Mouse (Mus musculus) C2C12 (cell line): ENCODE data around the gene Abhd12. TPM values are rescaled to one million over a fixed set of nuclear protein-coding genes. Genes with fewer than 3 reads are reported as not detected.
"Not testable (repeated sequence)": the region's sequence is repeated elsewhere in the genome, so short reads cannot be mapped to it uniquely, and the experiment has no call there.

Experiments used
- H3K27me3 ChIP-seq: one replicate; pipeline ENCODE4 v1.6.1; 2011; ENCODE audit not compliant: control insufficient read depth, insufficient read depth, insufficient read length
- H3K36me3 ChIP-seq: one replicate; pipeline ENCODE4 v1.6.1; 2011; ENCODE audit not compliant: control insufficient read depth, insufficient read depth
- H3K4me3 ChIP-seq: one replicate; pipeline ENCODE4 v1.5.1; 2011; ENCODE audit warnings: mild to moderate bottlenecking, control low read depth; ENCODE audit not compliant: poor library complexity, insufficient read depth, severe bottlenecking
- H3K79me2 ChIP-seq: one replicate; pipeline ENCODE4 v1.6.1; 2011; ENCODE audit not compliant: control insufficient read depth, insufficient read depth
- H3K79me3 ChIP-seq: one replicate; pipeline ENCODE4 v1.6.1; 2011; ENCODE audit warnings: low read depth, control low read depth
- H3ac ChIP-seq: one replicate; pipeline ENCODE3; 2011; ENCODE audit warnings: low read depth; ENCODE audit not compliant: control insufficient read depth, insufficient read length
- CEBPB ChIP-seq: IDR thresholded peaks from one replicate; pipeline ENCODE4 v1.6.1; 2011; ENCODE audit warnings: low read depth, mild to moderate bottlenecking, control low read depth, moderate library complexity
- CTCF ChIP-seq: IDR thresholded peaks from one replicate; pipeline ENCODE4 v1.5.1; 2011; ENCODE audit not compliant: control insufficient read depth, insufficient read depth, insufficient read length
- FOSL1 ChIP-seq: IDR thresholded peaks from one replicate; pipeline ENCODE4 v1.8.0; 2011; ENCODE audit warnings: mild to moderate bottlenecking, low read length; ENCODE audit not compliant: poor library complexity, insufficient read depth, severe bottlenecking
- MAX ChIP-seq: IDR thresholded peaks from one replicate; pipeline ENCODE4 v1.6.1; 2011; ENCODE audit warnings: mild to moderate bottlenecking, control low read depth
- MYOD1 ChIP-seq: IDR thresholded peaks from one replicate; pipeline ENCODE4 v1.6.1; 2011; ENCODE audit warnings: low read depth; ENCODE audit not compliant: control insufficient read depth, insufficient read length
- MYOG ChIP-seq: IDR thresholded peaks from one replicate; pipeline ENCODE4 v1.6.1; 2011; ENCODE audit not compliant: control insufficient read depth, insufficient read length; ENCODE audit errors: extremely low read depth
- USF1 ChIP-seq: IDR thresholded peaks from one replicate; pipeline ENCODE4 v1.6.1; 2011; ENCODE audit warnings: low read depth, mild to moderate bottlenecking, control low read depth, moderate library complexity
- polyA plus RNA-seq: library from polyadenylated mRNA; unstranded; fragments of >200 nt; fragmentation: generic; extraction: Trizol; gene quantifications from one replicate; pipeline ENCODE4 v1.2.1, GENCODE M21; 2012; ENCODE audit warnings: missing spikeins

The Abhd12 gene
- polyA plus RNA-seq, 1 experiment = 62.7 TPM

DNA sequence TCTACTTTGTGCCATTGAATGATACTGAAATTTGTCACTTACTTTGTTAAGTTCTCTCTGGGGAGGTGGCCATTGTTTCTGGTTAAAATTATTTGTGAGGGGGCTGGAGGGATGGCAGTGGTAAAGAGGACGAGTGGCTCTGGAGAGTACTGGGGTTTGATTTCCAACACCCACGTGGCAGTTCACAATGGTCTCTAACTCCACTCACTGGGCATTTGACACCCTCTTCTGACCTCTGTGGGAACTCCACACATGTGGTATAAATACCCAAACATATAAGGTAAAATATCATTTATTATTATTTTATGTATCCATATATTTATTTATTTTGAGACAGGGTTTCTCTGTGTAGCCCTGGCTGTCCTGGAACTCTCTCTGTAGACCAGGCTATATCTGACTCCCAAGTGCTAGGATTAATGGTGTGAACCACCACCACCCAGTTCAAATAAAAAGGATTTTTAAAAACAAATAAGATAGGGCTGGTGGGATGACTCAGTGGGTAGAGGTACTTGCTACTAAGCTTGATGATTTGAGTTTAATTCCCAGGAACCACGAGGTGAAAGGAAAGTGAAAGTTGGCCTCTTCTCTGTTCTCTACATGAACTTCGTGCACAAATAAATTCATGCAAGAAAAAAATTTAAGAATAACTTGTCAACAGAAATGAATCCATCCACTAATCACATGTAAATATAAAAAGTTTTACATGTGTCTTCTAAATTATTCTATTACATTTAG lies 10.4 kb upstream of the Abhd12 start:
- Histone ChIP-seq H3ac (no peak overlapping the region), H3K79me2 (peaks cover 43% of the 10 kb centered on the region), H3K27me3 (no peaks in the 10 kb centered on the region), H3K79me3 (peaks cover 16% of the 10 kb centered on the region), H3K4me3 (no peak overlapping the region), H3K36me3 (peaks cover 51% of the 10 kb centered on the region)
- TF ChIP-seq USF1 (no peak), MYOG (no peak)

DNA sequence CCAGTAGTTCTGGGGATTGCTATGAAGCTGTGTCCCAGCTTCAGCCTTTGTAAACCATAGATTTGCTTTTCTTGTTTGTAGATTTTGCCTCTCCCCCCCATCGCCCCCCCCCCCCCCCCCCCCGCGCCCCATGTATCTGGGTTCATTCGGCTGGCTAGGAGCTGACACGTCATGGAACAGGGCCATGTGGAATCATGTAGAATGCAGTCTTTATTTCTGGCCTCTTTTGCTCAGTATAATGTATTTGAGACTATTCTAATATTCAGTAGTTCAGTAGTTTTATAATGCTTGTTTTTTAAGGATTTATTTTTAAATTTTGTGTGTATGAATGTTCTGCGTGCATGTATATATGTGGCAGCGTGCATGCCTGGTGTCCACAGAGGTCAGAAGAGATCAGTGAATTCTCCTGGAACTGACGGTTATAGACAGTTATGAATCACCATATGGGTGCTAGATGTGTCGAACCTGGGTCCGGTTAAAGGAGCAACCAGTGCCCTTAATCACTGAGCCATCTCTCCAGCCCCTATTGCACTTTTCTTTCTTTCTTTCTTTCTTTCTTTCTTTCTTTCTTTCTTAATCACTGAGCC lies 5.8 kb upstream of the Abhd12 start:
- peaks cover 18% of the 10 kb centered on the region for H3K79me3 ChIP-seq
- H3K27me3 ChIP-seq = no peaks in the 10 kb centered on the region

DNA sequence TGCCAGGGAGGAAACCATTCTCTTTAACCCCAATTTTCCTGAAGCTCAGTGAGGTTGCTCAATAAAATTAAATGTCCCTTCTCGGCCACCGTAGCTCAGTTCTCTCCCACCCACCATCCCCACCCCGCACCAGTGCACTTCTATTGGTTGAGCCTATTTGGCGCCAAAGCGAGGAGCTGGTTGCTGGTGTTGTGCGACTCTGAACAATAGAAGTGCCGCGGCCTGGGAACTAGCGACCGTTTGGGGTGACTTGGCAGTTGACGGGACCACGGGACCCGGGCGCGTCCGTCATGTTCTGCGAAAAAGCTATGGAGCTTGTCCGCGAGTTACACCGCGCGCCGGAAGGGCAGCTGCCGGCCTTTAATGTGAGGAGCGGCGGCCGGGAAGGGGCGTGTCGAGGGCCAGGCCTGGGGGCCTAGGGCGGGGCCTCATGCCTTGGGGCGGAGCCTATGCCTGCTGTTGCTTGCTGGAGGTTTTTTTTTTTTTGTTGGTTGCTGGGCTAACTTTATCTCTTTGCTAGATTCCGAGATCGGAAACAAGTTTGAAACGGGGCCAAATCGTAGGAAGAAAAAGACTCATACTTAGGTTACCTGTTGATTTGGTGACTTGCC lies 5.0 kb upstream of the Abhd12 start:
- peaks cover 9% of the 10 kb centered on the region for H3K36me3 ChIP-seq
- H3K79me3 ChIP-seq = peaks cover 18% of the 10 kb centered on the region
- TF ChIP-seq CEBPB (peak; percentile 93), MYOG (no peak), CTCF (no peak)
- peak overlapping the region; percentile 89 for H3ac ChIP-seq
- peak overlapping the region; percentile 47 for H3K4me3 ChIP-seq
- H3K79me2 ChIP-seq = peaks cover 45% of the 10 kb centered on the region
- no peaks in the 10 kb centered on the region for H3K27me3 ChIP-seq

More for the DNA sequence above, 5.8 kb upstream of the Abhd12 start:
- no peak overlapping the region for H3ac ChIP-seq
- H3K4me3 ChIP-seq = peak overlapping the region; percentile 47
- no peak for TF ChIP-seq MAX
- TF ChIP-seq CTCF = no peak
- TF ChIP-seq MYOD1 = no peak
- TF ChIP-seq CEBPB = no peak
- TF ChIP-seq FOSL1 = no peak
- peaks cover 17% of the 10 kb centered on the region for H3K36me3 ChIP-seq
- peaks cover 45% of the 10 kb centered on the region for H3K79me2 ChIP-seq

DNA sequence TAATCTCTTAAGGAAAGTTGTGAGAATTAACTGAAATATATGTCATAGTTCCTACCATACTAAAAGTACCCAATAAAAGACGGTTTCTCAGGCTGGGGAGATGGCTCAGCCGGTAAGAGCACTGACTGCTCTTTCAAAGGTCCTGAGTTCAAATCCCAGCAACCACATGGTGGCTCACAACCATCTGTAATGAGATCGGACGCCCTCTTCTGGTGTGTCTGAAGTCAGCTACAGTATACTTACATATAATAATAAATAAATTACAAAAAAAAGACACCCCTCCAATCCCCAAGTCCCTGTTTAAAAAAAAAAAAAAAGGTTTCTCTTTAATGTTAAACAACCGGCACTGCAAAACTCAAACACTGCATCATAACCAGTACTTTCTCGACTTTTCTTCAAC lies 4.3 kb upstream of the Abhd12 start:
- not testable (repeated sequence) for H3ac ChIP-seq, H3K36me3 ChIP-seq, H3K4me3 ChIP-seq, H3K27me3 ChIP-seq
- peaks cover 45% of the 10 kb centered on the region for H3K79me2 ChIP-seq
- H3K79me3 ChIP-seq = peaks cover 19% of the 10 kb centered on the region

DNA sequence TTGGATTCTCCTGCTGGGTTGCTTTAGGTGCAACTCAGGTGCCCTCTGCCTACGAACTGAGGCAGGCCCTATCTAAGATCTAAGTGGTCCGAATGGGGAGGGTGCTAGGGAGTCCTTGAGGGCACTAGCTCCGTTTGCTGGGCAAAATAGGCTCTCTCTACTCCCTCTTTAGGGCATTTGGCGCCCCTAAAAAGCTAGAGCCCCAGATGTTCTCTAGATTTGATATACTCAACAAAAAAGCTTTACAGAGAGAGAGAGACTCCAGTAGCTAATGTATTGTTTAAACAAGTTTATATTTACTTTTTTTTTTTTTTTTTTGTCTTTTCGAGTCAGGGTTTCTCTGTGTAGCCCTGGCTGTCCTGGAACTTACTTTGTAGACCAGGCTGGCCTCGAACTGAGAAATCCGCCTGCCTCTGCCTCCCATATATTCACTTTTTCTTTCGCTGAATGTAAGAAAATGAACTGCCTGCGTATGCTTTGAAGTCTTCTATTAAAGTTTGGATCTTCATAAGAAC lies 452 bp upstream of the Abhd12 start, which contains the start of gene Gins1:
TSS of gene Gins1 (plus strand) at position 465 of the 515 bp plus-strand sequence.
- Histone ChIP-seq H3K27me3 (no peaks in the 10 kb centered on the region), H3K36me3 (peaks cover 11% of the 10 kb centered on the region), H3K4me3 (peak within 1 kb of the TSS; percentile 85), H3K79me2 (peaks cover 44% of the 10 kb centered on the region), H3ac (peak within 1 kb of the TSS; percentile 99), H3K79me3 (peaks cover 25% of the 10 kb centered on the region)
- TF ChIP-seq MAX (no peak), CTCF (no peak), MYOG (no peak), USF1 (no peak), FOSL1 (no peak), CEBPB (no peak), MYOD1 (no peak)

DNA sequence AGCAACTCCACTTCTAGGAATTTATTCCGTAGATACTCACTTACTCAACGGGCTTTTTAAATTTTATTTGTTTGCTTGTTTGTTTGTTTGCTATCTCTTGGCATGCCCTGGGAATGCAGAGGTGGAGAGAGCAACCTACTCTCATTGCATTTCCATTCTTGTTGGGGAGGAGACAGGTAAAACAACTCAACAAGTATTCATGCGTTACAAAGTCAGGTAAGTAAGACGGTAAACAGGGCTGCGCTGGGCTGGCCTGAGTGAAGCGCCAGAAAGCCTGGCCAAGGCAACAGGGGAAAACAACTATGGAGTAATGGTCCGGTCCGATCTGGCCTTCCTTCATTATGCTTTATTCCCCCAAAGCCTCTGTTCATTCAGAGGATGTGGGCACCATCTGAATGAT lies 2.2 kb downstream of the Abhd12 start:
- Histone ChIP-seq H3ac (no peak overlapping the region), H3K36me3 (peaks cover 17% of the 10 kb centered on the region), H3K27me3 (no peaks in the 10 kb centered on the region), H3K4me3 (no peak overlapping the region), H3K79me2 (peaks cover 67% of the 10 kb centered on the region), H3K79me3 (peaks cover 37% of the 10 kb centered on the region)
- no peak for TF ChIP-seq MYOG
- no peak for TF ChIP-seq FOSL1
- TF ChIP-seq MYOD1 = no peak
- TF ChIP-seq CEBPB = no peak
- TF ChIP-seq MAX = no peak
- TF ChIP-seq USF1 = no peak
- TF ChIP-seq CTCF = no peak
